Mouse (Mus musculus) intestine, embryonic 14.5 days (tissue): Measurements from ENCODE around the gene Tubgcp5. TPM values are rescaled to one million over a fixed set of nuclear protein-coding genes. Genes with fewer than 3 reads are reported as not detected.

Experiments
- ATAC-seq: fragments of 200-750 bp; cut with Nextera tagmentation; replicated peaks from 2 replicates; pipeline ENCODE4 v1.8.0; 2017; ENCODE audit warnings: low read depth, moderate number of reproducible peaks, moderate TSS enrichment, moderate library complexity; ENCODE audit not compliant: low FRiP score, low TSS enrichment
- DNase-seq: peaks from one replicate; pipeline ENCODE4 v3.0.0-alpha.2; 2018; ENCODE audit warnings: low spot score
- H3K27ac ChIP-seq: fragments of 300-500 bp; sonication (generic); 2 replicates; pipeline ENCODE4 v1.5.1; 2014; ENCODE audit warnings: low read depth, mild to moderate bottlenecking, control low read depth
- H3K27me3 ChIP-seq: fragments of 300-500 bp; sonication (generic); replicated peaks from 2 replicates; pipeline ENCODE4 v1.6.1; 2014; ENCODE audit warnings: low read length, control low read depth; ENCODE audit not compliant: control insufficient read depth, insufficient read depth
- H3K36me3 ChIP-seq: fragments of 300-500 bp; sonication (generic); 2 replicates; pipeline ENCODE4 v1.6.1; 2014; ENCODE audit warnings: low read length, control low read depth; ENCODE audit not compliant: control insufficient read depth, insufficient read depth
- H3K4me1 ChIP-seq: fragments of 300-500 bp; sonication (generic); replicated peaks from 2 replicates; pipeline ENCODE4 v1.6.1; 2014; ENCODE audit warnings: low read length, control low read depth, mixed read lengths; ENCODE audit not compliant: control insufficient read depth, insufficient read depth
- H3K4me2 ChIP-seq: fragments of 300-500 bp; sonication (generic); 2 replicates; pipeline ENCODE4 v1.6.1; 2014; ENCODE audit warnings: low read length
- H3K4me3 ChIP-seq: fragments of 300-500 bp; sonication (generic); 2 replicates; pipeline ENCODE4 v1.5.1; 2014; ENCODE audit warnings: low read depth, low read length, control low read depth, mixed read lengths
- H3K9ac ChIP-seq: fragments of 300-500 bp; sonication (generic); 2 replicates; pipeline ENCODE4 v1.6.1; 2014; ENCODE audit warnings: mild to moderate bottlenecking, low read length
- H3K9me3 ChIP-seq: fragments of 300-500 bp; sonication (generic); 2 replicates; pipeline ENCODE4 v1.6.1; 2016; ENCODE audit warnings: low read length, control low read depth; ENCODE audit not compliant: control insufficient read depth
- WGBS: fragments of 180-500 bp; shearing (Covaris S2); extraction: QIAGEN DNeasy Blood & Tissue Kit; methylation state at CpG from one replicate; pipeline ENCODE4 v1.1.7; 2014; 5-methylcytosine and 5-hydroxymethylcytosine counted together
- polyA plus RNA-seq: library from polyadenylated mRNA; unstranded; fragments of >200 nt; fragmentation: Nextera tagmentation; extraction: Ambion mirVana; gene quantifications from 2 replicates; pipeline ENCODE4 v1.2.1, GENCODE M21; 2014

Gene Tubgcp5
- polyA plus RNA-seq, 1 experiment from 2014 or later = 28.2 TPM

DNA sequence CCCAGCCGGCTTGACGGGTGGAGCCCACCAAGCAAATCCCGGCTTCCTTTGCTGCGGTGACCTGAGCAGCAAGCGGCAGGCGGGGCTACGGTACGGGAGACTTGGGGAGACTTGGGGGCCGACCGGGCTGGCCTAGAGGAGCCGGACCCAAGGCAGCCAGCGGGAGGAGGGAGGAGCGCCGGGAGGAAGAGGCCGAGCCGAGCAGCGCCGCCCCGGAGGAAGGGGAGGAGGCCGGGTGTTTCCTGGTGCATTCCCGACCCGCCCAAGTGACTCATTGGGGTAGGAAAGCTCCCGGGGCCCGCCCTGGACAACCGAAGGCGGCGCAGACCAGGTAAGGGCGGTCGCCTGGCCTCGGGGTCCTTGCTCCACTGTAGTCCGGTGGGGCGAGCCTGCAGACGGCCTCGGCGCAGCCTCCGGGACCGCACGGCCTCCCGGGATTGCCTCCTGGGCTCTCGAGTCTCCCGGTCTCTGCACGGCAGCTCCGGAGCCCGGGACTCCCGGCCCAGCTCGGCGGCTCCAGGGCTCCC is 48.1 kb downstream of the Tubgcp5 start:
- Histone ChIP-seq H3K36me3 (no peaks in the 10 kb centered on the region), H3K4me2 (peak overlapping the region; percentile 87), H3K9me3 (no peaks in the 10 kb centered on the region), H3K27me3 (no peaks in the 10 kb centered on the region), H3K27ac (peak overlapping the region; percentile 96), H3K4me1 (peaks cover 8% of the 10 kb centered on the region; the same call in 1 of the 2 replicates), H3K4me3 (peak overlapping the region; percentile 82), H3K9ac (peak overlapping the region; percentile 95)
- WGBS = under 1% methylated on average over 38 of the region's 47 CpGs
- peak; percentile 93 for DNase-seq
- ATAC-seq = peak; percentile 98

DNA sequence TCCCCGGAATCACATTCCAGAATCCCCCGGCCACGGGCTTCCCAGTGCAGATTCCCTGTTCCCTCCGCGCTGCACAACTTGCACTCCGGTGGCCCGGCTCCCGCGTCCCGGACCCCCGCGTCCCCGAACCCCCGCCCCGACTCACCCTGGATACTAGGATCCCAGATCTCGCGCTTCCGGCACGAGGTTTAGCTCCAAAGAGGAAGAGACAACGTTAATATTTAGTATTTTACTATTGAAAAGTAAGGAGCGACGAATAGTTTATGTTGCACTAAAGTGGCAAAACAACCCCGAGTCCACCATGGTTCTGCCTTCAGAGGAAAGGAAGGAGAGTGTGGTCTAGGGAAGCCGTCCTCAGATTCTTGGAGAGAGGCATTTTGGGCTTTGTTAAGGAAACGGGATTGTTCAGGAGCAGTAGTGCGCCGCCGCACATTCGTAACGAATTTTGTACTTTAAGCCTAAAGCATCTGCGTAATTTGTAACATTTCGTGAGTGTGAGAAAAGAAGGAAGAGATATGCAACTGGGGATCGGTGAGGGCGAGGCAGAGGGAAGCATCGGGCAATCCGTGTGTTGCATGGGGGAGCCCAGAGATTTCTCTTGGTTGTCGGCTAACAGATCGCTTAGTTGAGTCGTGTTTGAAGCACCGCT is 48.7 kb downstream of the Tubgcp5 start:
- Histone ChIP-seq H3K9ac (peak overlapping the region; percentile 95), H3K4me2 (peak overlapping the region; percentile 87), H3K4me3 (peak overlapping the region; percentile 82), H3K27ac (peak overlapping the region; percentile 96), H3K9me3 (no peaks in the 10 kb centered on the region), H3K27me3 (no peaks in the 10 kb centered on the region), H3K4me1 (peaks cover 8% of the 10 kb centered on the region; the same call in 1 of the 2 replicates), H3K36me3 (no peaks in the 10 kb centered on the region)
- DNase-seq = peak; percentile 80
- ATAC-seq = peak; percentile 61
- WGBS = under 1% methylated on average over 40 of the region's 40 CpGs

DNA sequence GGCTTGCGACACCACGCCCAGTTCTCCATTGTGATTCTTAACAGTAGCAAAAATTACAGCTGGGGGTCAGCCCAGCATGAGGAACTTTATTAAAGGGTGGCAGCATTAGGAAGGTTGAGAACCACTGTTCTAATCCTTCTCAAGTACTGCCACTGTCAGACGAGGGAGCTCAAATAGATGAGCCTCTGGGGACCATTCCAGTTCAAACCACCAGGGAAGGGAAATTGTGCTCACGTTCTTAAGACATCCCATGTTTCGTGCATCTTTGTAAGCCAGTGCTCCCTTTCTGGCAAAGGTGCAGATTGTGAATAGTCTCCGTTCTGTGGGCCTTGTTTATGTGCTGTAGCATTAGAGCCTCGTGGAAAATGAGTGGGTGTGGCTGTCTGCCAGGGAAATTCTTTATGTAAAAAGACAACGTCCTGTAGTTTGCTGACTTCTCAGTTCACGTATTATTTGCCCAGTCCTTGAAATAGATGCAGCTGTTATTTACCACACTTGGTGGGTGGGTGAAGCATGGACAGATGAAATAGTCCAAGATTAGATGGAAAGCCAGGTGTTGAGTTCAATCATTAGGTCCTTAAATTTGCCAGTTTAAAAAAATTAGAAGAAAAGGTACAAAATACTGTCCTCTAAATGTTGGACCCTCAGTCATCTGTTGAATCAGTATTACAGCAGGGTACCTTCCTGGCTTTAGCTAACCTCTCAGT is 52.8 kb downstream of the Tubgcp5 start:
- Histone ChIP-seq H3K4me3 (no peak overlapping the region), H3K27ac (no peak overlapping the region), H3K9ac (no peak overlapping the region), H3K4me1 (peaks cover 17% of the 10 kb centered on the region), H3K36me3 (no peaks in the 10 kb centered on the region), H3K4me2 (no peak overlapping the region), H3K9me3 (no peaks in the 10 kb centered on the region), H3K27me3 (no peaks in the 10 kb centered on the region)
- ATAC-seq (no peak), DNase-seq (no peak)
- 54% methylated on average over 9 of the region's 9 CpGs for WGBS

DNA sequence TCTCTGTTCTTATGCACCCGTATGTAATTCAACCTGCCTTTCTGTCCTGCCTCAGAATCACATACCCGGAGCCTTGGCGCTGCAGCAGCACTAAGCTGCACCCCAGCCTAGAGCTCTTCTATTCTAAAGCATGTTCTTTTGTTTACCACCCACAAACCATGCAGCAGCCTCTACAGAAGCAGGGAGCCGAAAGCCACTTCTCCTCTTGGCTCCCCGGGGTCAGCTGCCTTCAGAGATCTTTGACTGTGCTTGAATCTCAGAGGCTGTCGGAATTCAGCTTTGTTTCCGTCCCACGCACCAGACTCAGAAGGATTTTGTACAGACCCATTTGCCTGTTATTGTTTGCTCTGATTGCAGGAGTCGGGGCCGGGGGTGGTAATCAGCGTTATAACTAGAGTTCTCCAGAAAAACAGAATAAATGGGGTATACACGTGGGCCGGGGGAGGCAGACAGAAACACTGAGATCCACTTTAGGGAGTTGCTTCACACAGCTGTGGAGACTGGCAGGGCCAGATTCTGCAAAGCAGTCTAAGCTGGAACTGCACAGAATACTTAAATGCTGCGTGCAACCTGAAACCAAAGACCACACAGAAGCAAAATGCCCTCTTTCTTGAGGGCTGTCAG is 56.1 kb downstream of the Tubgcp5 start:
- Histone ChIP-seq H3K27ac (peak overlapping the region; percentile 38; the same call in 1 of the 2 replicates), H3K36me3 (no peaks in the 10 kb centered on the region), H3K4me3 (no peak overlapping the region), H3K27me3 (no peaks in the 10 kb centered on the region), H3K9me3 (no peaks in the 10 kb centered on the region), H3K4me1 (peaks cover 9% of the 10 kb centered on the region), H3K4me2 (no peak overlapping the region; the same call in 1 of the 2 replicates), H3K9ac (no peak overlapping the region)
- 33% methylated on average over 14 of the region's 14 CpGs for WGBS
- no peak for ATAC-seq
- DNase-seq = peak; percentile 45

DNA sequence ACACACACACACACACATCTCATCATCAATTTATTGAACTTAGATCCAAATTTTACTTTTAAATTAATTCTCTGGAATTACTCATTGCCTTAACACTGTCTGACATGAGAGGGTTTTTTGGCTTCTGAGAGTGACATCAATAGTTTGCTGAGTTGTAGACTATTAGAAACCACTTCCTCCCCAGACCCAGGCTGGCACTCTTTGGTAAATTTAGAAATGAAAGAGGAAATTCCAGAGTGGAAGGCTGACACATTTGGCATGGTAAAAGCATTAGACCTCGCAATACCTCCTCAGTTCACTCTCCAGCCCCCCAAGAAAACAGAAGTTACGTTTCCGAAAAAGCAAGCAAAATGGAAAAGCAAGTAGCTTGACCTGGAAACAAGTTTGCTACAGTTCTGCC is 58.8 kb downstream of the Tubgcp5 start:
- Histone ChIP-seq H3K4me3 (no peak overlapping the region), H3K9ac (no peak overlapping the region), H3K27ac (no peak overlapping the region), H3K9me3 (no peaks in the 10 kb centered on the region), H3K27me3 (no peaks in the 10 kb centered on the region), H3K36me3 (no peaks in the 10 kb centered on the region), H3K4me1 (peaks cover 9% of the 10 kb centered on the region), H3K4me2 (no peak overlapping the region)
- WGBS = 76% methylated on average over 3 of the region's 3 CpGs
- ATAC-seq (no peak), DNase-seq (peak; percentile 12)

DNA sequence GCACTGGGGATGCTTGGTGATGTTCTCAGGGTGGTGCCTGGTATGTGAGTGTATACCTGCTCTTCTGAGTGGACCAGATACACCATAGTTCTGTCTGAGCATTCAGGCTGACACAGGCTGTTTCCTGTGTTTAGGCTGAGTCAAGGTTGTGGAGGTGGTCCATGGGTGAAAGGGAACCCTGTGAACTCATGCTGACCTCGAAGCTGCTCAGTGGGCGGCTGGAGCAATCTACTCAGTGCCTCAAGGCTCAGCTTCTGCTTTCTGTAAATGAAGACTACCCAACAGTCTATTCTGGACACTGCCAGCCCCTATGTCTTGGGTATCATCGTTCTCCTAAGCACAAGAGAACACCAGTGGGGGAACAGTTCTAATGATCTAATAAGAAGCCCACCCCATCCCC is 61.6 kb downstream of the Tubgcp5 start:
- ATAC-seq = no peak
- Histone ChIP-seq H3K36me3 (no peaks in the 10 kb centered on the region), H3K4me1 (no peaks in the 10 kb centered on the region), H3K4me3 (no peak overlapping the region), H3K9ac (no peak overlapping the region), H3K27ac (no peak overlapping the region), H3K27me3 (no peaks in the 10 kb centered on the region), H3K9me3 (no peaks in the 10 kb centered on the region), H3K4me2 (no peak overlapping the region)
- DNase-seq = no peak
- 60% methylated on average over 3 of the region's 3 CpGs for WGBS

DNA sequence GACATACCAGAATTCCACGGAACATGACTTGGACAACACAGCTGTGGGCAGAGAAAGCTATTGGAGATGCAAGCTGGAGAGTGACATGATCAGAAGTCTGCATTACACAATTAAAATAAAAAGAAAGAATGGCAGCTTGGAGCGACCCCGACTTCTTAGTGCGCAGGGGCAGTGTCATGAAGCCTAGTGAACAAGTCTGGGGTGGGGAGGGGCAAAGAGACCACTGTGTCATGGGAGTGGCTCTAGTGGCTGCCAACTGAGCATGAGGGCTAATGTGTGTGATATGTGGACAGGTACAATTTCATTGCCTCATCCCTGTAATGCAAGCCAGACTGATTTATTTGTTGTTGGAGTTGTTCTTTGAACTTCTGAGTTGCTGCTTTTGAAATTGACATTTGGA is 62.8 kb downstream of the Tubgcp5 start:
- no peaks in the 10 kb centered on the region for H3K27me3 ChIP-seq
- no peaks in the 10 kb centered on the region for H3K9me3 ChIP-seq
- H3K27ac ChIP-seq = no peak overlapping the region
- no peak overlapping the region for H3K4me2 ChIP-seq
- no peak for ATAC-seq
- WGBS = 96% methylated on average over 4 of the region's 4 CpGs
- H3K4me1 ChIP-seq = no peaks in the 10 kb centered on the region
- no peak for DNase-seq
- no peak overlapping the region for H3K4me3 ChIP-seq
- no peak overlapping the region for H3K9ac ChIP-seq
- no peaks in the 10 kb centered on the region for H3K36me3 ChIP-seq

DNA sequence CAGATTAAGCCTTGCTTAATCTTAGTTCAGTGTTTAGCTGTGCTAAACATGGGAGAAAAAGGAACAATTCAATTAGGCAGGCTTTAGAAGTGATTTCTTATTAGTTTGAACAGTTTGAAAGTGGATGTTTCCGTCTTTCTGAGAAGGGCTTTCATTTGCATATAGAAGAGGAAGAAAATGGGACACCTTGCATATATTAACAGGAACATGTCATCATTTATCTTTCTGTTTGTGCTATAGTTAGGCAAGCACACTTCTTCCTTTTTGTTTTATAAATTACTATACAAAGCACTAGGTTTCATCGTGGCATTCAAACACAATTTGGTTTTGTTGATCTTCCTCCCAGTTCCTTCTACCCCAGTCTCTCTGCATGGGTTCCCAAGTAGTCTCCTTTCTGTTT is 63.8 kb downstream of the Tubgcp5 start:
- H3K4me3 ChIP-seq = no peak overlapping the region
- DNase-seq (no peak), ATAC-seq (no peak)
- H3K4me2 ChIP-seq = no peak overlapping the region
- no peaks in the 10 kb centered on the region for H3K9me3 ChIP-seq
- no peak overlapping the region for H3K27ac ChIP-seq
- no peaks in the 10 kb centered on the region for H3K4me1 ChIP-seq
- no peaks in the 10 kb centered on the region for H3K36me3 ChIP-seq
- 74% methylated on average over 2 of the region's 2 CpGs for WGBS
- no peaks in the 10 kb centered on the region for H3K27me3 ChIP-seq
- H3K9ac ChIP-seq = no peak overlapping the region
